Mouse (Mus musculus) intestine, postnatal 0 days (tissue): ENCODE results near the gene Rapgef3. TPM values are rescaled to one million over a fixed set of nuclear protein-coding genes. Genes with fewer than 3 reads are reported as not detected.

Source experiments
- ATAC-seq: fragments of 200-750 bp; cut with Nextera tagmentation; 2 replicates; pipeline ENCODE4 v1.8.0; 2017; ENCODE audit warnings: mild to moderate bottlenecking, moderate TSS enrichment, moderate library complexity
- H3K27ac ChIP-seq: fragments of 300-500 bp; sonication (generic); 2 replicates; pipeline ENCODE4 v1.5.1; 2014; ENCODE audit warnings: mild to moderate bottlenecking, low read depth, low read length, moderate library complexity
- H3K27me3 ChIP-seq: fragments of 300-500 bp; sonication (generic); replicated peaks from 2 replicates; pipeline ENCODE4 v1.6.1; 2014; ENCODE audit warnings: low read length, mixed read lengths; ENCODE audit not compliant: control insufficient read depth, insufficient read depth
- H3K36me3 ChIP-seq: fragments of 300-500 bp; sonication (generic); 2 replicates; pipeline ENCODE4 v1.6.1; 2014; ENCODE audit warnings: mild to moderate bottlenecking, moderate library complexity; ENCODE audit not compliant: control insufficient read depth, insufficient read depth
- H3K4me1 ChIP-seq: fragments of 300-500 bp; sonication (generic); replicated peaks from 2 replicates; pipeline ENCODE4 v1.6.1; 2014; ENCODE audit warnings: antibody characterized with exemption, low read length, mixed read lengths; ENCODE audit not compliant: control insufficient read depth, insufficient read depth
- H3K4me2 ChIP-seq: fragments of 300-500 bp; sonication (generic); replicated peaks from 2 replicates; pipeline ENCODE4 v1.6.1; 2014; ENCODE audit warnings: low read depth, mild to moderate bottlenecking, moderate library complexity
- H3K4me3 ChIP-seq: fragments of 300-500 bp; sonication (generic); 2 replicates; pipeline ENCODE4 v1.5.1; 2014; ENCODE audit warnings: low read depth, low read length
- H3K9ac ChIP-seq: fragments of 300-500 bp; sonication (generic); 2 replicates; pipeline ENCODE4 v1.6.1; 2014; ENCODE audit warnings: mild to moderate bottlenecking, low read depth, low read length
- H3K9me3 ChIP-seq: fragments of 300-500 bp; sonication (generic); 2 replicates; pipeline ENCODE4 v1.6.1; 2016; ENCODE audit warnings: mixed run types; ENCODE audit not compliant: control insufficient read depth
- CTCF ChIP-seq: sonication (generic); IDR thresholded peaks from 2 replicates; pipeline ENCODE4 v1.5.1; 2016; ENCODE audit warnings: low read depth, mild to moderate bottlenecking, control low read depth, antibody characterized with exemption, moderate library complexity
- WGBS: fragments of 180-500 bp; shearing (Covaris S2); extraction: QIAGEN DNeasy Blood & Tissue Kit; methylation state at CpG from one replicate; pipeline ENCODE4 v1.1.7; 2014; 5-methylcytosine and 5-hydroxymethylcytosine counted together
- polyA plus RNA-seq: library from polyadenylated mRNA; unstranded; fragments of >200 nt; fragmentation: Nextera tagmentation; extraction: Ambion mirVana; gene quantifications from 2 replicates; pipeline ENCODE4 v1.2.1, GENCODE M21; 2015

The Rapgef3 gene
- polyA plus RNA-seq, 1 experiment from 2014 or later = 2.7 TPM

- Histone ChIP-seq H3K4me2 (no peak overlapping the region), H3K4me3 (no peak overlapping the region), H3K36me3 (no peaks in the 10 kb centered on the region), H3K9me3 (no peaks in the 10 kb centered on the region), H3K27ac (no peak overlapping the region), H3K4me1 (no peaks in the 10 kb centered on the region), H3K9ac (no peak overlapping the region), H3K27me3 (0 out of 2 replicates have a peak, but pooled peaks cover 6% of the 10 kb centered on the region)
- TF ChIP-seq CTCF = peak; percentile 19; the same call in 1 of the 2 replicates
- 82% methylated on average over 9 of the region's 9 CpGs for WGBS
- no peak for ATAC-seq
Observed at GRCm38 (mm10) chr15:97785731-97786411, 18.1 kb upstream of the Rapgef3 start.

DNA sequence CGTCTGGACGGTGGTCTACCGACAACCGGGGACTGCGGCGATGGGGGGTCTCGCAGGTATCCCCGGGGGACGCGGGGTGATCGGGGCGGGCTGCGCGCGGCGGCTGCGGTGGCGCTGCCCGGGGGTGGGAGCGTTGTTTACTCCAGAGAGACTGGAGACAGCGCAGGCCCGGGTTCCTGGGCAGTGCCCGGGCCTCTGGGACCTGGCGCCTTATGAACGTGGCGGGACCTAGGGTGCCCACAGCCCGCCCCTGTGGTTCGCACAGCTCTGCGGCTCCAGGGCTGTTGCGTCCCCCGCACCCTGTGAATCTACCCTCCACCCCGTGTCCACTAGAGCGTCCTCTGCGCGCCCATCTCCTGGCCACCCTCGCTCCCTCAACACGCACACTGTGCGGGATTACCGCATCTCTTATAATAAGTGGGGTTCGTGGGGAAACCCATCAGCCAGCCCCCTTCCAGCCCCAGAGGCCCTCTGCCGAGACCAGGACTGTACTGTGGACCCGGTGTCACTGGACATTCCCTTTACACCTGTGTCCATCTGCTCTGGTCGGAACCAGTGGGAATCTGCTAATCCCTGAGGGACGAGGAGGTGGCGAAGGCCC, 16.9 kb upstream of the Rapgef3 start:
- 0 out of 2 replicates have a peak, but pooled peaks cover 6% of the 10 kb centered on the region for H3K27me3 ChIP-seq
- peak; percentile 60 for ATAC-seq
- H3K9me3 ChIP-seq = no peaks in the 10 kb centered on the region
- H3K36me3 ChIP-seq = no peaks in the 10 kb centered on the region
- no peaks in the 10 kb centered on the region for H3K4me1 ChIP-seq
- 7% methylated on average over 32 of the region's 45 CpGs for WGBS
- no peak for TF ChIP-seq CTCF
- H3K4me3 ChIP-seq = peak overlapping the region; percentile 70
- peak overlapping the region; percentile 87 for H3K9ac ChIP-seq
- no peak overlapping the region for H3K27ac ChIP-seq
- H3K4me2 ChIP-seq = peak overlapping the region; percentile 91

- no peaks in the 10 kb centered on the region for H3K4me1 ChIP-seq
- H3K27ac ChIP-seq = no peak overlapping the region
- no peaks in the 10 kb centered on the region for H3K9me3 ChIP-seq
- WGBS = 2% methylated on average over 39 of the region's 39 CpGs
- peak overlapping the region; percentile 87 for H3K9ac ChIP-seq
- no peaks in the 10 kb centered on the region for H3K36me3 ChIP-seq
- H3K27me3 ChIP-seq = 0 out of 2 replicates have a peak, but pooled peaks cover 6% of the 10 kb centered on the region
- H3K4me2 ChIP-seq = peak overlapping the region; percentile 91
- peak; percentile 80 for ATAC-seq
- peak; percentile 92 for TF ChIP-seq CTCF
- H3K4me3 ChIP-seq = peak overlapping the region; percentile 70
Observed at GRCm38 (mm10) chr15:97784092-97784559, 16.4 kb upstream of the Rapgef3 start.

DNA sequence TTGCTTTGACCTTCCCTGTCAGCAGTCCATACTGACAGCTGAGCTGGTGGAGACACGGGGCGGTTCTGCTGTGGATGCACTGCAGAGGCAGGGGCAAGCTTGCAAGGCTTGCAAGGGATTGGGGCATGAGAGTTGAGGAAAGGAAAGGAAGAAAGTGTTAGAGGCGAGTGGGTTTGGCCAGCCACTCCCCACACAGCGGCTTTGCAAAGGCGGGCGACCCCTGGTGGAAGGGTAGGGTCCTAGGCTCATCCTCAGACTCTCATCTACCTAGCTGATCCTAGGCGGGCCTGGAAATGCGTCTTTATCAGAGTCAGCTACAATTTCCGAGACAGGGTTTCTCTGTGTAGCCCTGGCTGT, 15.0 kb upstream of the Rapgef3 start:
- ATAC-seq = no peak
- Histone ChIP-seq H3K27me3 (0 out of 2 replicates have a peak, but pooled peaks cover 6% of the 10 kb centered on the region), H3K9ac (no peak overlapping the region), H3K4me1 (no peaks in the 10 kb centered on the region), H3K9me3 (no peaks in the 10 kb centered on the region), H3K4me2 (peak overlapping the region; percentile 51), H3K27ac (no peak overlapping the region), H3K36me3 (no peaks in the 10 kb centered on the region), H3K4me3 (peak overlapping the region; percentile 3; the same call in 1 of the 2 replicates)
- TF ChIP-seq CTCF = peak; percentile 88
- WGBS = 5% methylated on average over 9 of the region's 9 CpGs

DNA sequence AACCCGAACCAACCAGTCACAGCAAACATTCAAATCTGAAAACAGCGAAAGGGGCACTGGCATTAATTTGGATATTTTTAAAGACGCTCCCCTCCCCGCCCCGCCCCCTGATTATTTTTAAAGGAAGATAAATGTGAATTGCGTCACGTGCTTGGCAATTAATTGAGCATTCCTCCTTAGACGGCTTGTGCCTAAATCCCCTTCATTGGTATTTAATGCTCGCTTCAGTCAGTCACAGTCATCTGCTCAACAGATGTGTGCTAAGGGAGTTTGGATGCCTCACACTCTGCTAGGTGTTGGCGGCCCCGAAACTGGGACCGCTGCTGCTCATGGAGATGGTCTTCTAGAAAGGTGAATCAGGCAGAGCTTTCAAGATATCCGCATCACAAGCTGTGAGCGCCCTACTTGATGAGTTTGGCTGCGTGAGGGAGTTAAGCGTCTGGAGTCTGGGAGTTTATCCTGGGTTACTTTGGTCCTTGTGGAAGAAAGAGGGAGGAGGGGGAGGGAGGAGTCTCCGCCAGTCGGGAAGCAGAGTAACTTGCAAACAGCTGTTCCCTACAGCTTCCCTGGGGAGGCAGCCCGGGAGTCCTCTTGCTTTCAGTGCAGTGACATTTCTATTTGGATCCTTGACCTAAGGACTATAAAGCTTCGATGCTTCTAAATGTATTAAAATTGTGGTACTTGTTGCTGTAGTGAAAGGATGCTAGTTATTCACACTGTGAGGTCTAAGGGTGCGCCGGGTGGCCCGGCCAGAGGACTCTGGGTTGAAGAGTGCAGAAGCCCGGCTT, 14.4 kb upstream of the Rapgef3 start:
- 13% methylated on average over 24 of the region's 24 CpGs for WGBS
- peak overlapping the region; percentile 3; the same call in 1 of the 2 replicates for H3K4me3 ChIP-seq
- peak overlapping the region; percentile 51 for H3K4me2 ChIP-seq
- no peak overlapping the region for H3K9ac ChIP-seq
- H3K9me3 ChIP-seq = no peaks in the 10 kb centered on the region
- no peaks in the 10 kb centered on the region for H3K4me1 ChIP-seq
- 0 out of 2 replicates have a peak, but pooled peaks cover 6% of the 10 kb centered on the region for H3K27me3 ChIP-seq
- TF ChIP-seq CTCF = no peak
- ATAC-seq = no peak
- no peaks in the 10 kb centered on the region for H3K36me3 ChIP-seq
- H3K27ac ChIP-seq = no peak overlapping the region

DNA sequence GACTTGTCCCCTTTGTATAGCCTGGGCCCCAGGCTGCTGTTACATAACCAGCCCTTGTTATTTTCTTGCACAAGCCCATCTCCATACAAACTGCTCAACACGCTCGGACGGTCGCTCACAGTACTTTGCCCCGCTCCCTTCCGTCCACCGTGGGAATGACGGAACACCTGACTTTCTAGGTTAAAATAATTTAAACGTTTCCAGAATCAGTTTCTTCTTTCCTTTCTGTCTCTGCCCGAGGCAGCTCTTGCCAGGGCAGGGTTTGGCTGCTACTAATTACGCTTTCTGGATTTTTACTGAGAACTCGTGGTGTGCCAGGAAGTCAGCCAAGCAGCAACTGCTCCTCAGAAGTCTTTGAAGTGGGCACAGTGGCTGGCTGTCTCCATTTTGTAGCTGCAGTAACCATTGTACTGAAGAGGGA, 12.8 kb upstream of the Rapgef3 start:
- H3K4me3 ChIP-seq = no peak overlapping the region
- no peak for ATAC-seq
- no peaks in the 10 kb centered on the region for H3K36me3 ChIP-seq
- WGBS = 68% methylated on average over 12 of the region's 12 CpGs
- no peak for TF ChIP-seq CTCF
- H3K27ac ChIP-seq = no peak overlapping the region
- H3K27me3 ChIP-seq = peaks cover 6% of the 10 kb centered on the region; the same call in 1 of the 2 replicates
- no peak overlapping the region for H3K9ac ChIP-seq
- no peak overlapping the region for H3K4me2 ChIP-seq
- H3K4me1 ChIP-seq = no peaks in the 10 kb centered on the region
- H3K9me3 ChIP-seq = no peaks in the 10 kb centered on the region
